Mouse (Mus musculus) neural tube, embryonic 11.5 days (tissue): Measurements from ENCODE around the gene Dnaaf1. TPM values are rescaled to one million over a fixed set of nuclear protein-coding genes. Genes with fewer than 3 reads are reported as not detected.

Experiments used
- ATAC-seq: fragments of 200-750 bp; cut with Nextera tagmentation; 2 replicates; pipeline ENCODE4 v1.8.0; 2017; ENCODE audit warnings: moderate number of reproducible peaks, mild to moderate bottlenecking, moderate TSS enrichment, moderate library complexity; ENCODE audit not compliant: insufficient read depth, low FRiP score, low TSS enrichment
- DNase-seq: peaks from one replicate; pipeline ENCODE4 v3.0.0-alpha.2; 2015; ENCODE audit warnings: low spot score
- H3K27ac ChIP-seq: fragments of 300-500 bp; sonication (generic); 2 replicates; pipeline ENCODE4 v1.5.1; 2014; ENCODE audit warnings: low read depth, mild to moderate bottlenecking, low read length
- H3K27me3 ChIP-seq: fragments of 300-500 bp; sonication (generic); 2 replicates; pipeline ENCODE4 v1.6.1; 2014; ENCODE audit warnings: mild to moderate bottlenecking, low read length, mixed read lengths; ENCODE audit not compliant: control insufficient read depth, insufficient read depth
- H3K36me3 ChIP-seq: fragments of 300-500 bp; sonication (generic); 2 replicates; pipeline ENCODE4 v1.6.1; 2014; ENCODE audit warnings: mild to moderate bottlenecking, low read length, moderate library complexity, mixed read lengths; ENCODE audit not compliant: control insufficient read depth, insufficient read depth
- H3K4me1 ChIP-seq: fragments of 300-500 bp; sonication (generic); 2 replicates; pipeline ENCODE4 v1.6.1; 2014; ENCODE audit warnings: low read length, mixed read lengths; ENCODE audit not compliant: control insufficient read depth, insufficient read depth
- H3K4me2 ChIP-seq: fragments of 300-500 bp; sonication (generic); 2 replicates; pipeline ENCODE4 v1.6.1; 2014; ENCODE audit warnings: low read depth, mild to moderate bottlenecking, moderate library complexity
- H3K4me3 ChIP-seq: fragments of 300-500 bp; sonication (generic); 2 replicates; pipeline ENCODE4 v1.5.1; 2014; ENCODE audit warnings: low read depth, low read length
- H3K9ac ChIP-seq: fragments of 300-500 bp; sonication (generic); 2 replicates; pipeline ENCODE4 v1.6.1; 2014; ENCODE audit warnings: mild to moderate bottlenecking, low read length
- H3K9me3 ChIP-seq: fragments of 300-500 bp; sonication (generic); 2 replicates; pipeline ENCODE4 v1.6.1; 2016; ENCODE audit warnings: low read length; ENCODE audit not compliant: control insufficient read depth
- WGBS: fragments of 180-500 bp; shearing (Covaris S2); extraction: QIAGEN DNeasy Blood & Tissue Kit; methylation state at CpG from one replicate; pipeline ENCODE4 v1.1.7; 2014; 5-methylcytosine and 5-hydroxymethylcytosine counted together
- polyA plus RNA-seq: library from polyadenylated mRNA; unstranded; fragments of >200 nt; fragmentation: Nextera tagmentation; extraction: Ambion mirVana; gene quantifications from 2 replicates; pipeline ENCODE4 v1.2.1, GENCODE M21; 2014

Dnaaf1 gene
- polyA plus RNA-seq, 1 experiment from 2014 or later = not detected

DNA sequence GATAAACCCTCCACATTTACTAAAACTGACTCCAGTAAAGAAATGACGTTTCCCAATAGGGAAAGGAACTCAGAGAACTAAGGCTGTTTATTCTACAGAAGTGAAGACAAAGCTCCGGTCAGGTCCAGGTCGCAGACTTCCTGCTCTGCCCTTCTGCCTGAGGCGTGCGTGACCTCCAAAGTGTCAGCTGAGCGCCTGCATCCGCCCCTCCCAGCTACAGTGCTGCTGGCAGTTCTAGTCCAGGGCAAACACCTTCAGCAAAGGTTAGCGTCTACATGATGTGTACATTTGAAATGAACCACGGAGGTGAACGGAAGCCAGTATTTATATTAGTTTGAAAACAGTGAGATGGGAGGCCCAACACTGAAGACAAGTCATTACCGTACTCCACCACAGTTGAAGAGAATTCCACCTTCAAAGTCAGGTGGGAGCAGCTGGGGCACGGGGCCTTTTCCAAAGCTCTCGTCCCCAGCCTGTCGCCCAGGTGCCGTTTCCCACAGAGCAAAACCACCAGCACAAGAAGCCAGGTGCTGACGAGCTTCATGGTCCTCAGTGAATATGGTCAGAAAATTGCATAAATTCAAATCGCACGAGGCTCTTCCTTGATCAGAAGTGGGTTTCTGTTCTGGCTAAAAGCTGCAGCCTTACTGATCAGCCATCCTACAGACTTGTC, 27.9 kb upstream of the Dnaaf1 start:
- Histone ChIP-seq H3K27me3 (no peaks in the 10 kb centered on the region), H3K27ac (no peak overlapping the region), H3K36me3 (peaks cover 10% of the 10 kb centered on the region), H3K9ac (no peak overlapping the region), H3K4me3 (no peak overlapping the region), H3K9me3 (no peaks in the 10 kb centered on the region), H3K4me2 (no peak overlapping the region), H3K4me1 (no peaks in the 10 kb centered on the region)
- no peak for ATAC-seq
- WGBS = 84% methylated on average over 18 of the region's 18 CpGs
- DNase-seq = no peak

DNA sequence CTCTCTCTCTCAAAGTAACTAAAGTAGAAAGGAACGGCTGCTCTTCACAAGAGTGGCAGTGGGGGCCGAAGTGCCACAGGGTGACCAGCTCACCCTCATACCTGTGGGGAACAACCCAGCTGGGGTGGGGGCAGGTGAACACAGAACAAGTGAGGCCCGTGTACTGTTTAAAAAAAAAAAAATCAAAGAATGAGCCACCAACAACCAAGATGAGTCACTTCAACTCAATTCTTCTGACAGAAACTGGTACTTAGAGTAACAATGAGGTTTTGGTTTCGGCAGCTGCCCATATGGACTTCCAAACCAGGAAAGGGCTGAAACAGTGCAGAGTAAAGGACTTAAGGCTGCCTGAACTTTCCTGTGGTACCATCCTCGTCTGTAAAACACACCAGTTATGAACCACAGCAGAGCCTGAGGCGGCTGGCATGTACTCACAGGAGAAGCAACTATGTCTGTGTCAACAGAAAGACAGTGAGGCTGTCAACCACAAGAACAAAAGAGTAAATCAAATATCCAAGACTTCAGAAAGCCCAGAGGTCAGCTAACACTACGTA, 26.4 kb upstream of the Dnaaf1 start:
- 82% methylated on average over 7 of the region's 7 CpGs for WGBS
- no peak overlapping the region for H3K27ac ChIP-seq
- H3K4me2 ChIP-seq = no peak overlapping the region
- H3K4me3 ChIP-seq = no peak overlapping the region
- H3K9ac ChIP-seq = no peak overlapping the region
- no peaks in the 10 kb centered on the region for H3K9me3 ChIP-seq
- no peak for DNase-seq
- no peak for ATAC-seq
- no peaks in the 10 kb centered on the region for H3K4me1 ChIP-seq
- H3K27me3 ChIP-seq = no peaks in the 10 kb centered on the region
- peaks cover 7% of the 10 kb centered on the region for H3K36me3 ChIP-seq

DNA sequence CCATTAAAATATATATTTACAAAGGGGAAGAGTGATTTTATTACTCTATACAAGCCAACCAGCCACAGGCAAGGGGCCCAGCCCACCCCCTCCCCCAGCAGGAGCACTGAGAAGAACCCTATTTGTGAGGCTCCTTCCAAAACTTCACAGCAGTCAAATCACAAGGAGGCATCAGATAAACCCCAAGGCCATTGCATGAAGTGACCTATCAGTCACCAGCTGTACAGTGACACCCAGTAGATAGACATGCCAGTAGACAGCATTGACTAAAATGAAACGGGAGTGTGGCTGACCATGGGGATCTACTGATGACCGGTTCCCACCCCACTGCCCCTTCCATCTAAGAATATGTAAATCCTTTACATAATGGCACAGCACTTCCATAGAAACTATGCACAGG, 22.1 kb upstream of the Dnaaf1 start:
- H3K9me3 ChIP-seq = no peaks in the 10 kb centered on the region
- no peaks in the 10 kb centered on the region; the same call in 1 of the 2 replicates for H3K36me3 ChIP-seq
- H3K27ac ChIP-seq = no peak overlapping the region
- 86% methylated on average over 2 of the region's 2 CpGs for WGBS
- H3K4me1 ChIP-seq = peaks cover 8% of the 10 kb centered on the region
- H3K4me3 ChIP-seq = no peak overlapping the region
- H3K9ac ChIP-seq = no peak overlapping the region
- no peaks in the 10 kb centered on the region for H3K27me3 ChIP-seq
- ATAC-seq = no peak
- no peak for DNase-seq
- H3K4me2 ChIP-seq = no peak overlapping the region

DNA sequence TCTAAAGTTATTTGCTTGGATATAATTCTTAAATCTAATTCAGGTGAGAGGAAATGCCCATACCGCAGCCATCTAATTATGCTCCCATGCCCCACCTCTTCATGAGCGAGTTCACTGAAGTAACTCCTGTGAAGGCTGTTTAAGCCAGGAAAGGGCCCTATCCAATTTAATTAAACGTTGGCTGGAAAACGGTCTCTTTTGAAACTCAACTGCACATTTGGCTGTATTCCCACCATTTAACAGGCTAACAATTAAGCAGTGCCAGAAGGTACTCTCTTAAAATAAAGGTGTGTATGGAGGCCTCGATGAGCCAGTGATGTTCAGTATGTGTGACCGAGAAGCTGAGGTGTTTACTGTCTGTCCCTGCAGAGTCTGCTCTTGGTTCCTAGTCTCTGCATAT, 19.2 kb upstream of the Dnaaf1 start:
- Histone ChIP-seq H3K27me3 (no peaks in the 10 kb centered on the region), H3K4me1 (peaks cover 8% of the 10 kb centered on the region), H3K27ac (no peak overlapping the region), H3K9ac (no peak overlapping the region), H3K9me3 (no peaks in the 10 kb centered on the region), H3K4me3 (no peak overlapping the region), H3K4me2 (no peak overlapping the region), H3K36me3 (no peaks in the 10 kb centered on the region; the same call in 1 of the 2 replicates)
- ATAC-seq = no peak
- no peak for DNase-seq
- 88% methylated on average over 6 of the region's 6 CpGs for WGBS

DNA sequence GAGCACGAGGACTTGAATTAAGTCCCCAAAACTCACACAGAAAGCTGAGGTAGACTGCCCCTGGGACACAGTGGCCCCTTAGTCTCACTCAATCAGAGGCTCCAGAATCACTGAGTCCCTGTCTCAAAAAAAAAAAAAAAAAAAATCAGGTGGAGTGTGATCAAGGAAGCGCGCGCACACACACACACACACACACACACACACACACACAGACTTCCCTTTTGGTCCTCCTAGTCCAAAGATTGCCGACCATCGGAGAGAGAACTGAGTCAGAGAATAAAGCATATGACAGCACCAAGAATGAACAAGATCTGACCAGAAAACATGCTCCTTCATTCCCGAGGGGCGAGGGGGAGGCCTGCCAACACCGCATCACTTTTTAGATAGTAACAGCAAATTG, 17.9 kb upstream of the Dnaaf1 start:
- H3K27ac ChIP-seq = no peak overlapping the region
- H3K4me1 ChIP-seq = peaks cover 8% of the 10 kb centered on the region
- 0 out of 2 replicates have a peak, but pooled peaks cover 4% of the 10 kb centered on the region for H3K36me3 ChIP-seq
- H3K4me2 ChIP-seq = peak overlapping the region; percentile 51
- H3K9me3 ChIP-seq = no peaks in the 10 kb centered on the region
- WGBS = 89% methylated on average over 9 of the region's 9 CpGs
- peak overlapping the region; percentile 77 for H3K4me3 ChIP-seq
- ATAC-seq = no peak
- DNase-seq = no peak
- H3K9ac ChIP-seq = peak overlapping the region; percentile 83; the same call in 1 of the 2 replicates
- no peaks in the 10 kb centered on the region for H3K27me3 ChIP-seq

DNA sequence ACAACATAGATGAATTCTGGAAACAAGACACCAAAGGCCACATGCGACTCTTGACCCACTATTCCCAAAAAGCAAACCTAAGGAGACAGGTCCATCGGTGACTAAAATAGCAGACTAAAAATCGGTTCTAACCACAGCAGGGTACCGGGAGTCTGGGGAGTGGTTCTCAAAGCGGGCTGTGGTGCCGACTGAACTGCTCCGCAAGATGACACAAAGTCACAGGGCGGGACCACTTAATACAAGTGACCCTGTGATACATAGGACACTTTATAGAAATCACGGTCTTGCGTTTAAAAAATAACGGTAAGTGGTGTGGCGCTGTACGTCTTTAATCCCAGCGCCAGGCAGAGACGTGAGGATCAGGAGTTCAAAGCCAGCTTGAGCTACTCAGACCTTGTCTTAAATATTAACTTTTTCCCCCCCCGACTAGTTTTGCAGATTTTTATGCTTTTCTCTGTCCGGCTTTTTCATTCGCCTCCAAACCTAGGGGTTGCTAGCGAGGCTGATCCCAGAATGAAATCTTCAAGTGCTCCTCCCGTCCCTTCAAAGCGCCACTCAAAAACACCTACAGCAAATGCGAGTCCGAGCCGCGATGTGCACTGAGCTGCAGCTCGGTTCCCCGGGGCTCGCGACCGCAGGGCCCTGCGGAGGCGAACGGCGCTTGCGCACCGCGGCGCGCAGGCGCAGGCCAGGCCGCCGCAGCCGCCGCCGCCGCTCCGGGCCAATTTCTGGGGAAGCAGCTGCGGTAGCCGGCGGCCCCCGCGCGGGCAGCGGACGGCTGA, 17.0 kb upstream of the Dnaaf1 start:
- Histone ChIP-seq H3K9me3 (no peaks in the 10 kb centered on the region), H3K27me3 (no peaks in the 10 kb centered on the region), H3K27ac (peak overlapping the region; percentile 76), H3K4me2 (peak overlapping the region; percentile 51), H3K4me1 (peaks cover 8% of the 10 kb centered on the region), H3K36me3 (0 out of 2 replicates have a peak, but pooled peaks cover 5% of the 10 kb centered on the region), H3K9ac (peak overlapping the region; percentile 83), H3K4me3 (peak overlapping the region; percentile 77)
- ATAC-seq (peak; percentile 88), DNase-seq (peak; percentile 91)
- WGBS = 1% methylated on average over 54 of the region's 55 CpGs

DNA sequence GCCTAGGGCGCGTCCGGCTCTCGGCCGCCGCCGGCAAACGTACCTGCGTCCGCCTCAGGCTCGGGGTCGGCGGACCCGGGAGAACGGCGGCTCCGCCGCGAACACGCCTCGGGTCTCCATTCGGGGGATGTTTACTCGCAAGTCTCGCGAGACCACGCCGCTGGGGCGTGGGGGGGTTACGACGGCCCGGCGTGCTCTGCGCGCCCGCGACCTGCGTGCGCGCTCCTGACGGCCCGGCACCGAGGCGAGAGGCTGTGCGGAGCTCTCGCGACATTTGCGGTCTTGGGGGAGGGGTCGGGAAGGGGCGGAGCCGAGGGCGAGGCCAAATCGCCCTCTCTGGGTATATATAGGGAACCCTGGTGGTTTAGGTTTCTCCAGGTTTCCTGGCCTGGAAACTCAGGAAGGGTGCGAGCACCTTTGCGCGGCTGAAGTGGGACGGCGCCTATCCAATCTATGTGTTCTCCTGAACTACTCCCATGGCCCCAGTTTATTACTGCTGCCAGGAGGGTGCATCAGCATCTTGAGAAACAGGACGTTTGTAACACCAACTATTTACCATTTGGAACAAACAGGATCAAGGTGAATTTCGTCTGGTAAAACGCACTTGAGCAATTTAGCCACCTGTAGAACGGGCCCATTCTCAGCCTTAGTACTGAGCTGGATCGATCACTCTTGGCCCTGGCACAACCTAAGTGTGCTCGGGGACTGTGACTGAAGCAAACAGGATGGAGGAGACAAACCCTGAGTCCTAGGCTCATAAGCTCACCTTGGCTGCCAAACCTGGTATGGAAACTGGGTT, 16.2 kb upstream of the Dnaaf1 start, which contains the start of gene Mbtps1:
Gene Mbtps1 (minus strand): TSS at position 133 of the 799 bp plus-strand sequence.
- peak within 1 kb of the TSS; percentile 58 for H3K4me2 ChIP-seq
- H3K27me3 ChIP-seq = no peaks in the 10 kb centered on the region
- H3K36me3 ChIP-seq = peaks cover 6% of the 10 kb centered on the region; the same call in 1 of the 2 replicates
- peak within 1 kb of the TSS; percentile 77 for H3K4me3 ChIP-seq
- ATAC-seq (peak; percentile 97), DNase-seq (peak; percentile 100)
- peaks cover 8% of the 10 kb centered on the region for H3K4me1 ChIP-seq
- H3K9me3 ChIP-seq = no peaks in the 10 kb centered on the region
- H3K9ac ChIP-seq = peak within 1 kb of the TSS; percentile 83
- WGBS = 6% methylated on average over 55 of the region's 63 CpGs
- H3K27ac ChIP-seq = peak within 1 kb of the TSS; percentile 76

DNA sequence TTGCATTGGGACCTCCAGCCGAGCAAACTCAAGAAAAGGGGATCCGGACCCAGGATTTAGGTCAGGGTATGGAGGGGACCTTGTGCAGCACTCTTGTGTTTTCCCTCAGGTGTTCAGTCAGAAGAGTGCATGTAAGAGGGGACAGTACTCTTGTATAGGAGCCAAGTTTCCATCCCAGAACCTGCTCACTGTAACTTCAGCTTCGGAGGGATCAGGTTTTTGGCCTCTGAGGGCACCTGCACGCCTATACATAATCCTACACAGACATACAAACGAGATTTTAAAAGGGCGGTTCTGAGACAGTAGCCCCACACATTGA, 15.7 kb upstream of the Dnaaf1 start:
- no peaks in the 10 kb centered on the region for H3K9me3 ChIP-seq
- 86% methylated on average over 6 of the region's 6 CpGs for WGBS
- no peaks in the 10 kb centered on the region for H3K27me3 ChIP-seq
- ATAC-seq (no peak), DNase-seq (no peak)
- no peak overlapping the region for H3K4me3 ChIP-seq
- H3K4me2 ChIP-seq = no peak overlapping the region; the same call in 1 of the 2 replicates
- H3K27ac ChIP-seq = no peak overlapping the region
- peaks cover 8% of the 10 kb centered on the region for H3K4me1 ChIP-seq
- H3K9ac ChIP-seq = peak overlapping the region; percentile 83; the same call in 1 of the 2 replicates
- peaks cover 8% of the 10 kb centered on the region; the same call in 1 of the 2 replicates for H3K36me3 ChIP-seq
